Mouse (Mus musculus) heart, adult 11 months (tissue): ENCODE measurements at regions not wholly inside any gene's neighbourhood (a gene's known extent, or its start where the extent isn't known, plus 50 kb on each side); places are given as distances from the start of the nearest gene placed in this dataset.
A peak's percentile ranks its signal among the peaks of the same experiment; 100 is the strongest.

Source experiments
- DNase-seq: peaks from one replicate; pipeline ENCODE4 v3.0.0; 2022

DNA sequence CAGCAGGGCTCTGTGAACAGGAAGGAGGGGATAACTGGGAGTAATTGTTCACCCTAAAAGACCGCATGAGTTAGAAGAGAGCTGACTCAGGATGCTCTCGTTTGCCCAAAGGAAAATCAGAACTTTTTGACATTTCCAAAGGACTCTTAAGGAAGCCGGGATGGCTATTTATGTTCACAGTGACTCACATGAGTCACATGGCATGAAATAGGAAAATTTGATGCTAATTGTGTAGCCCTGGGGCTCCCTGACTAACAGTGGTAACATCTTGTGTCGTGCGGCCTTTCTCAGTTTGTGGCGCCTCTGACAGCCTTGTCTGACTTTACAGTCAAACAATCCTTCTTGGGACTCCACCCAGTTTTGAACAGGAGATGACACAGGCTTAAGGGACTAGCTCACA lies 51.9 kb upstream of the Cacna1a start:
- DNase-seq, result no peak

DNA sequence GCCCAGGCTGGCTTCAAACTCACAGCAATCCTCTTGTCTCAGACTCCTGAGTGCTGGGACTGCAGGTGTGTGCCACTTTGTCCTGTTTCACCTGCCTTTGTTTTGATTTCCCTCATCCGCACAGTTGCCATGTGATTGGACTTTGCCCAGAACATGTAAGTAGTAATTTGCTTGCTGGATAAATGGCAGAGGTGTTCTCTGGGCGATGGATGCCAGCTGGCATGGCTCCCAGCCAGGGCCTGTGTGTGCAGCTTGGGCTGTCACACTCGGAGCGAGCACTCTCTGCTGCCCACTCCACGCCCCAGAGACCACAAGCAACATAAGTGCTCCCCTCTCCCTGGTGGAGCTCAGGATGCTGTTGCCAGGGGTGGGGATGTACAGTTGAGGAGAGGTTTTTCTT lies 53.9 kb upstream of the Cacna1a start:
- DNase-seq, result no peak

DNA sequence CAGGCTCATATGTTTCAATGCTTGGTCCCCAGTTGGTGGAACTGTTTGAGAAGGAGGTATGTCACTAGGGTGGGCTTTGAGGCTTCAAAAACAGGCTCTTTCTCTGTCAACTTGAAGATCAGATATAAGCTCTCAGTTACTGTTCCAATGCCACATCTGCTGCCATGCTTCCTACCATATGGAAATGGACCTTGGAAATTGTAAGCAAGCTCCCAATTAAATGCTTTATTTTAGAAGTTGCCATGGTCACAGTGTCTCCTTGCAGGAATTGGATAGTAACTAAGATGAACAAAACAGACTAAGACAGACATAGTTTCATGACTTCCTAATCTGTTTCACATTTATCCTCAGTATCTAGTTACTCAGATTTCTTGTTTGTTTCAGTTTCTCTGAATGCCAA lies 56.7 kb upstream of the Cacna1a start:
- DNase-seq, result no peak

DNA sequence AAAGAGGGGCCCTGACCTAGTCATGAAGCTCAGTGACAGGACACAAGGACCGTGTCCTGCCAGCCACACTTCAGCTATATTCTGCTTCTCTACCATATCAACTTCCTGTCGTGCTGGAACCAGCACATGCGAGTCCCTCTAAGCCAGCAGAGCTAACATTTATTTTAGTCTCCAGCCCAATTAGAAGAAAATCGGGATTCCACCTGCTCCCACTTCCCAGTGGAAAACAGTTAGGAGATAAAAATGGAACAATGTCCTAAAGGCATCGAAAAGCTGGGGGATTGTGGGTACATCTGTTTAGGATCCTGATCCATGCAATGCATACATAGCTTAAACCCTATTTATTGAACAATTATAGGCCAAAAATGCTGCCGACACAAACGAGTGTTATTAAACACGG lies 58.7 kb upstream of the Cacna1a start:
- DNase-seq, result no peak

DNA sequence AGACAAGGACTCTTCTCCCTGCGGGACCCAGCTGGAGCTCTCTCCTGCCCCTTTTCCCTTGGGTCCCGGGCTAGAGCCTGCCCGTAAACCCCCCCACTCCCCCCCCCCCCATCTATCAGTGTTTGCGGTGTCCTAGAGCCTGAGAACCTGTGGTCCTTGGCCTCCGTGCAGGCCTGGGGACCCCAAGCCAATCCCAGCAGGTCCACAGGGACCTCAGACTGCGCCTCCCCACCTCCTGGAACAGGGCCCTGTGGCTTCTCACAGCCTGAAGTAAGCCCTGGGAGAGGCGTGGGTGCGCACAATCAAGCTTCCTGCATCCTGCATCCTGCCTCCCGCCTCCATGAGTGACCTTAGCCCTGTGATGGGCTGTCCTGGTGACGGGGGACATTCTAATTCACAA lies 52.6 kb upstream of the Ccdc130 start:
- peak; percentile 97 for DNase-seq

DNA sequence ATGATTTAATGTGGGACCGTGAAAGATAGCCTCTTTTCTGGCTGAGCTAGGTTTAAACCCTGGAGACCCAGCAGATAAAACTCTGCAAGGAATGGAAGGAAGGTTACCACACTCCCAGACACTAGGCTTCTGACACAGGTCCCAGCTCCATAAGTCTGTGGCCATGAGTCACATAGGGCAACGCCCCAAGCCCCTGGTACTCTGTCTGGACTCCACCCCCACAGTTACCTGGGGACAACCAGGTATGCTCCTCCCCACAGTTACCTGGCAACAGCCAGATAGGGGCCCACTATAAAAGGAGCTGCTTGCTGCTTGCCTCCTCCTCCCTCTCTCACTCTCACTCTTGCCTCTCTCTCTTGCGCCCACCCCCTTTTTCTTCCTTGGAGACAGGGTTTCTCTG lies 51.7 kb upstream of the Ccdc130 start:
- DNase-seq, result peak; percentile 72
